Mouse (Mus musculus): ENCODE measurements around the gene Psmf1. TPM values are rescaled to one million over a fixed set of nuclear protein-coding genes. Genes with fewer than 3 reads are reported as not detected.

Psmf1 gene
- total and polyA plus RNA-seq, 3 experiments, result 26.8 to 62.0 (median 54.8) TPM

GRCm38 (mm10) chr2:151773476-151773875 lies 29.5 kb upstream of the Psmf1 start:
- TF ChIP-seq TAL1 (conservative IDR thresholded peaks at IDR 0.05; ENCODE audit: low read depth, low read length), result no peak
- TF ChIP-seq GATA2 (IDR thresholded peaks at IDR 0.05; ENCODE audit: borderline replicate concordance, low read depth, low read length), result no peak
- no peak for TF ChIP-seq CTCF (IDR thresholded peaks at IDR 0.05; ENCODE audit: low read depth, low read length)
- TF ChIP-seq GATA1 (IDR thresholded peaks at IDR 0.05; ENCODE audit: borderline replicate concordance, low read length), result no peak
- TF ChIP-seq POLR2AphosphoS5 (IDR thresholded peaks at IDR 0.05; ENCODE audit: insufficient replicate concordance, low read depth, low read length), result no peak
- Histone ChIP-seq H3K9me3 (replicated peaks) (no peaks in the 10 kb centered on the region), H3K27me3 (ENCODE audit: insufficient read depth, low read length) (peaks cover 7% of the 10 kb centered on the region), H3K4me1 (ENCODE audit: insufficient read depth, low read depth, low read length) (no peaks in the 10 kb centered on the region), H3K4me3 (ENCODE audit: low read depth, low read length) (no peak overlapping the region), H3K36me3 (replicated peaks) (no peaks in the 10 kb centered on the region)
- ATAC-seq (ENCODE audit: extremely low read depth, insufficient number of reproducible peaks, low FRiP score, poor library complexity, severe bottlenecking) (no peak), DNase-seq (ENCODE audit: low spot score) (no peak)

GRCm38 (mm10) chr2:151772169-151772568 lies 28.2 kb upstream of the Psmf1 start:
- H3K27me3 ChIP-seq (ENCODE audit: insufficient read depth, low read length), result peaks cover 7% of the 10 kb centered on the region
- H3K4me1 ChIP-seq (ENCODE audit: insufficient read depth, low read depth, low read length), result no peaks in the 10 kb centered on the region
- DNase-seq (ENCODE audit: low spot score) (no peak), ATAC-seq (ENCODE audit: extremely low read depth, insufficient number of reproducible peaks, low FRiP score, poor library complexity, severe bottlenecking) (no peak)
- H3K4me3 ChIP-seq (ENCODE audit: low read depth, low read length), result no peak overlapping the region
- no peaks in the 10 kb centered on the region for H3K36me3 ChIP-seq (replicated peaks)
- TF ChIP-seq POLR2AphosphoS5 (IDR thresholded peaks at IDR 0.05; ENCODE audit: insufficient replicate concordance, low read depth, low read length), result no peak
- no peak for TF ChIP-seq GATA2 (IDR thresholded peaks at IDR 0.05; ENCODE audit: borderline replicate concordance, low read depth, low read length)
- no peak for TF ChIP-seq GATA1 (IDR thresholded peaks at IDR 0.05; ENCODE audit: borderline replicate concordance, low read length)
- TF ChIP-seq CTCF (IDR thresholded peaks at IDR 0.05; ENCODE audit: low read depth, low read length), result no peak
- TF ChIP-seq TAL1 (conservative IDR thresholded peaks at IDR 0.05; ENCODE audit: low read depth, low read length), result no peak
- H3K9me3 ChIP-seq (replicated peaks), result no peaks in the 10 kb centered on the region

GRCm38 (mm10) chr2:151764557-151764956 lies 20.6 kb upstream of the Psmf1 start:
- Histone ChIP-seq H3K4me3 (ENCODE audit: low read depth, low read length) (no peak overlapping the region), H3K4me1 (ENCODE audit: insufficient read depth, low read depth, low read length) (no peaks in the 10 kb centered on the region), H3K36me3 (replicated peaks) (no peaks in the 10 kb centered on the region), H3K9me3 (replicated peaks) (no peaks in the 10 kb centered on the region), H3K27me3 (ENCODE audit: insufficient read depth, low read length) (peaks cover 3% of the 10 kb centered on the region; the same call in 1 of the 2 replicates)
- DNase-seq (ENCODE audit: low spot score) (no peak), ATAC-seq (ENCODE audit: extremely low read depth, insufficient number of reproducible peaks, low FRiP score, poor library complexity, severe bottlenecking) (no peak)
- TF ChIP-seq GATA2 (IDR thresholded peaks at IDR 0.05; ENCODE audit: borderline replicate concordance, low read depth, low read length), result no peak
- TF ChIP-seq CTCF (IDR thresholded peaks at IDR 0.05; ENCODE audit: low read depth, low read length), result no peak
- TF ChIP-seq TAL1 (conservative IDR thresholded peaks at IDR 0.05; ENCODE audit: low read depth, low read length), result no peak
- no peak for TF ChIP-seq POLR2AphosphoS5 (IDR thresholded peaks at IDR 0.05; ENCODE audit: insufficient replicate concordance, low read depth, low read length)
- TF ChIP-seq GATA1 (IDR thresholded peaks at IDR 0.05; ENCODE audit: borderline replicate concordance, low read length), result no peak

GRCm38 (mm10) chr2:151758806-151759353 lies 14.9 kb upstream of the Psmf1 start:
- ATAC-seq (ENCODE audit: extremely low read depth, insufficient number of reproducible peaks, low FRiP score, poor library complexity, severe bottlenecking) (no peak), DNase-seq (ENCODE audit: low spot score) (no peak)
- H3K27me3 ChIP-seq (ENCODE audit: insufficient read depth, low read length), result peaks cover 15% of the 10 kb centered on the region
- no peaks in the 10 kb centered on the region for H3K4me1 ChIP-seq (ENCODE audit: insufficient read depth, low read depth, low read length)
- no peak for TF ChIP-seq GATA1 (IDR thresholded peaks at IDR 0.05; ENCODE audit: borderline replicate concordance, low read length)
- TF ChIP-seq CTCF (IDR thresholded peaks at IDR 0.05; ENCODE audit: low read depth, low read length), result no peak
- no peaks in the 10 kb centered on the region for H3K36me3 ChIP-seq (replicated peaks)
- no peaks in the 10 kb centered on the region for H3K9me3 ChIP-seq (replicated peaks)
- H3K4me3 ChIP-seq (ENCODE audit: low read depth, low read length), result no peak overlapping the region

GRCm38 (mm10) chr2:151757451-151757850 lies 13.5 kb upstream of the Psmf1 start:
- Histone ChIP-seq H3K4me3 (ENCODE audit: low read depth, low read length) (no peak overlapping the region), H3K27me3 (ENCODE audit: insufficient read depth, low read length) (peaks cover 15% of the 10 kb centered on the region), H3K4me1 (ENCODE audit: insufficient read depth, low read depth, low read length) (no peaks in the 10 kb centered on the region), H3K36me3 (replicated peaks) (no peaks in the 10 kb centered on the region), H3K9me3 (replicated peaks) (no peaks in the 10 kb centered on the region)
- no peak for ATAC-seq (ENCODE audit: extremely low read depth, insufficient number of reproducible peaks, low FRiP score, poor library complexity, severe bottlenecking)
- DNase-seq (ENCODE audit: low spot score), result no peak
- TF ChIP-seq GATA1 (IDR thresholded peaks at IDR 0.05; ENCODE audit: borderline replicate concordance, low read length) (no peak), TAL1 (conservative IDR thresholded peaks at IDR 0.05; ENCODE audit: low read depth, low read length) (no peak), CTCF (IDR thresholded peaks at IDR 0.05; ENCODE audit: low read depth, low read length) (no peak), GATA2 (IDR thresholded peaks at IDR 0.05; ENCODE audit: borderline replicate concordance, low read depth, low read length) (no peak), POLR2AphosphoS5 (IDR thresholded peaks at IDR 0.05; ENCODE audit: insufficient replicate concordance, low read depth, low read length) (no peak)

GRCm38 (mm10) chr2:151756277-151757061 lies 12.5 kb upstream of the Psmf1 start:
- no peaks in the 10 kb centered on the region for H3K9me3 ChIP-seq (replicated peaks)
- H3K4me3 ChIP-seq (ENCODE audit: low read depth, low read length), result no peak overlapping the region
- H3K36me3 ChIP-seq (replicated peaks), result no peaks in the 10 kb centered on the region
- DNase-seq (ENCODE audit: low spot score) (no peak), ATAC-seq (ENCODE audit: extremely low read depth, insufficient number of reproducible peaks, low FRiP score, poor library complexity, severe bottlenecking) (no peak)
- TF ChIP-seq GATA2 (IDR thresholded peaks at IDR 0.05; ENCODE audit: borderline replicate concordance, low read depth, low read length) (no peak), POLR2AphosphoS5 (IDR thresholded peaks at IDR 0.05; ENCODE audit: insufficient replicate concordance, low read depth, low read length) (no peak)
- H3K4me1 ChIP-seq (ENCODE audit: insufficient read depth, low read depth, low read length), result no peaks in the 10 kb centered on the region
- peaks cover 22% of the 10 kb centered on the region for H3K27me3 ChIP-seq (ENCODE audit: insufficient read depth, low read length)
